Mouse (Mus musculus): Measurements from ENCODE around the gene Slmap. TPM values are rescaled to one million over a fixed set of nuclear protein-coding genes. Genes with fewer than 3 reads are reported as not detected.
"Not testable (repeated sequence)": the region's sequence is repeated elsewhere in the genome, so short reads cannot be mapped to it uniquely, and the experiment has no call there.

The Slmap gene
- total RNA-seq, 2 experiments from 2014 or later, result 250 to 282 TPM

GRCm38 (mm10) chr14:26431919-26432318 lies 102.8 kb downstream of the Slmap start:
- no peak for DNase-seq
- intact Hi-C loops (cut with DNase I), result no loop called here

- intact Hi-C loops (cut with DNase I), result no loop called here
Measured at GRCm38 (mm10) chr14:26420231-26420630, 114.5 kb downstream of the Slmap start.

GRCm38 (mm10) chr14:26417956-26418355 lies 116.8 kb downstream of the Slmap start:
- DNase-seq, result no peak

More at GRCm38 (mm10) chr14:26420231-26420630, 114.5 kb downstream of the Slmap start:
- DNase-seq, result no peak

GRCm38 (mm10) chr14:26417088-26417487 lies 117.6 kb downstream of the Slmap start:
- DNase-seq, result no peak
- intact Hi-C loops (cut with DNase I), result no loop called here

More at GRCm38 (mm10) chr14:26417956-26418355, 116.8 kb downstream of the Slmap start:
- intact Hi-C loops (cut with DNase I), result no loop called here

GRCm38 (mm10) chr14:26413581-26413980 lies 121.2 kb downstream of the Slmap start:
- intact Hi-C loops (cut with DNase I), result no loop called here
- no peak for DNase-seq

- intact Hi-C loops (cut with DNase I), result no loop called here
- DNase-seq, result no peak
Measured at GRCm38 (mm10) chr14:26406746-26407145, 128.0 kb downstream of the Slmap start.

- intact Hi-C loops (cut with DNase I), result no loop called here
- no peak for DNase-seq
Measured at GRCm38 (mm10) chr14:26398508-26399160, 136.1 kb downstream of the Slmap start.

- intact Hi-C loops (cut with DNase I), result loop anchor here (5.0 kb wide), 1 partner anchor 70 kb away; no protein-coding TSS in a partner anchor
- DNase-seq, result no peak
Measured at GRCm38 (mm10) chr14:26391866-26392265, 142.9 kb downstream of the Slmap start.

- DNase-seq; intact Hi-C loops (cut with DNase I): not testable (repeated sequence)
Measured at GRCm38 (mm10) chr14:26388961-26389360, 145.8 kb downstream of the Slmap start.

- intact Hi-C loops (cut with DNase I); DNase-seq: not testable (repeated sequence)
Measured at GRCm38 (mm10) chr14:26386999-26387398, 147.7 kb downstream of the Slmap start.

- DNase-seq; intact Hi-C loops (cut with DNase I): not testable (repeated sequence)
Measured at GRCm38 (mm10) chr14:26385659-26386058, 149.1 kb downstream of the Slmap start.

- intact Hi-C loops (cut with DNase I), result no loop called here
- no peak for DNase-seq
Measured at GRCm38 (mm10) chr14:26379071-26379470, 155.7 kb downstream of the Slmap start.

- intact Hi-C loops (cut with DNase I), result loop anchor here (2.0 kb wide), 1 partner anchor 82 kb away; no protein-coding TSS in a partner anchor
- DNase-seq, result peak; percentile 58 to 84
Measured at GRCm38 (mm10) chr14:26376652-26377051, 158.1 kb downstream of the Slmap start.

Other genes with a start within 250 kb of the Slmap start
- 10 to 100 TPM; 21.0 to 22.6 TPM for gene Dennd6a, start 38.9 kb upstream of the Slmap start, total RNA-seq (2021)
- gene Arf4, start 103.1 kb upstream of the Slmap start, total RNA-seq (2021), result 100 to 1,000 TPM in 1 of 2 experiments, 10 to 100 TPM in 1; 86.5 to 102 TPM
- gene Pde12, start 135.0 kb upstream of the Slmap start, total RNA-seq (2021), result 1 to 10 TPM; 4.8 to 5.1 TPM
- gene Dnah12, start 158.3 kb upstream of the Slmap start, total RNA-seq (2021), result under 1 TPM; 0.12 to 0.22 TPM